Mouse (Mus musculus) sigmoid colon, adult 10 weeks (tissue): Measurements from ENCODE around the gene Slfnl1. TPM values are rescaled to one million over a fixed set of nuclear protein-coding genes. Genes with fewer than 3 reads are reported as not detected.

ENCODE experiments used
- polyA plus RNA-seq: library from polyadenylated mRNA; stranded (reverse); fragments of 350-450 nt; fragmentation: Illumina TruSeq; extraction: RNeasy Lipid Tissue Mini Kit (QIAGEN cat#74804); gene quantifications from one replicate; pipeline ENCODE4 v1.2.3, GENCODE M21; 2014; ENCODE audit warnings: low read depth, low replicate concordance

Slfnl1 gene
- not detected for polyA plus RNA-seq

GRCm38 (mm10) chr4:120531986-120532385 is at the start of gene Slfnl1:
Gene Slfnl1 (plus strand): TSS chr4:120532231.

GRCm38 (mm10) chr4:120569486-120570437 is 37.7 kb downstream of the Slfnl1 start, which contains the start of gene Ctps:
Gene Ctps (minus strand): TSS chr4:120570276.

Other genes starting within 250 kb of the Slfnl1 start
- gene Foxo6, start 244.9 kb upstream of the Slfnl1 start, polyA plus RNA-seq, result not detected
- 20.3 TPM for gene Scmh1, start 127.0 kb upstream of the Slfnl1 start, polyA plus RNA-seq
- gene Ctps, start 38.0 kb downstream of the Slfnl1 start, polyA plus RNA-seq, result 15.7 TPM
- not detected for gene Gm8439, start 56.5 kb downstream of the Slfnl1 start, polyA plus RNA-seq
- gene Cited4, start 134.3 kb downstream of the Slfnl1 start, polyA plus RNA-seq, result not detected
- not detected for gene Kcnq4, start 216.4 kb downstream of the Slfnl1 start, polyA plus RNA-seq